Mouse (Mus musculus) heart, adult 2 months (tissue): ENCODE results near the gene E030025P04Rik.

Experiments used
- CTCF ChIP-seq: fragments of 200-600 bp; IDR thresholded peaks from 2 replicates; pipeline ENCODE4 v1.8.1; 2022; ENCODE audit warnings: antibody characterized with exemption, mild to moderate bottlenecking, moderate library complexity
- POLR2A ChIP-seq: fragments of 200-500 bp; IDR thresholded peaks from 2 replicates; pipeline ENCODE4 v1.6.1; 2011; ENCODE audit warnings: mild to moderate bottlenecking, low read depth, low read length, control low read depth; ENCODE audit not compliant: insufficient read depth

DNA sequence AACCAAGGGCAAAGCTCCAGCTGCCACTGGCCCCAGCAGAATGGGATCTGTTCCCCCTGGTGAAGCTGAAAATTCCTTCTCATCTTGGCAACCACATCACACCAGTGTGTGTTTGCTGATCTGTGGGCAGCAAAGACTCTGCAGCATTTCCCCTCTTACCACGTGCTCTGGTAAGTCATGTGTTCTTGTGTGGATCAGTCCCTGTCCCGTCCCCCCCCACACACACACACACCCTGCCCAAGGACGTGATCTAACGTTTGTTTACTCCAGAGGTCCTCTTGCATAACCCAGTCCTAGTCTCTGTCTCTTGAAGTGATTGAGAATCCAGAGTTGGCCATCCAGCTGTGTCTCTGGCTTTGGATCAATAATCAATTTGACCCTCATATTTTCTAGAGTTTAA lies at the start of gene E030025P04Rik:
- no peak for TF ChIP-seq CTCF
- TF ChIP-seq POLR2A, result no peak
